Mouse (Mus musculus) embryonic fibroblast, embryonic 13.5 days (primary cell): ENCODE measurements at regions not wholly inside any gene's neighbourhood (a gene's known extent, or its start where the extent isn't known, plus 50 kb on each side); places are given as distances from the start of the nearest gene placed in this dataset.

ENCODE experiments used
- CTCF ChIP-seq: IDR thresholded peaks from 2 replicates; pipeline ENCODE4 v1.5.1; 2011; ENCODE audit warnings: mild to moderate bottlenecking, control low read depth, low read length, moderate library complexity, borderline replicate concordance; ENCODE audit not compliant: insufficient read depth
- POLR2A ChIP-seq: IDR thresholded peaks from 2 replicates; pipeline ENCODE4 v1.6.1; 2011; ENCODE audit warnings: low read depth, mild to moderate bottlenecking, control low read depth, low read length, moderate library complexity

GRCm38 (mm10) chr4:31167431-31167830 is 796.5 kb upstream of the Map3k7 start:
- no peak for TF ChIP-seq CTCF
- TF ChIP-seq POLR2A: no peak
